In the genomic region with DNA sequence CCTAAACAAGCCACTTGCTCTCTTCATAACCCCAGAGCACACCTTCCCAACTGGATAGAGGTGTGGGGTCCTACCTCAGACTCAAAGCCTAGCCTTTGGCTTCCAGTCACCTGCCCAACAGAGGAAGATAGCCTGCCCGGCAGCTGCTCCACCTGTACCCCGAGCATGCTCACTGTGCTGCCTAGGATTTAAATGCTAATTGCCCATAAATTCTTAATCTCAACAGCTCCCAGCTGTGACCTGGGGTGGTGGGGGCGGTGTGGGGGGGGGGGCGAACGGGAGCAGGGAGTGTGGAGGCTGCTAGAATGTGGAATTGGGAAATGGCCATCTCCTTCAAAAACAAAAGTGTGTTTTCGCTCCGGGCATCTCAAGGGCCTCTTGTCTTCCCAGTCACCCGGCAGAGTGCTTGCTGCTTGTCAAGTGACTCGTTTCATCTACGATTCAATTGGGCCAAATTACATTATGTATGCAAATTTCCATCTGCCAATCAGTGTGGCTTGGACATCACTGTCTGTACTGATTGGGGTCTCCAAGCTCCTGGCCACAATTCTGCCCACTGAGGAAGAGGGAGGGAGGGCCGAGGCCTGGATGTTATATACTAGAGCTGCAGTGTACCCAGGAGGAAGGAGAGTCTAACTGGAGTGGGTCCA, we compare ENCODE assay signal across 15 mouse cellular contexts.
DNase-seq lines count a peak whose midpoint lies in the region; ATAC-seq lines count a peak whose summit lies in the region.
"Had no signal": no experiment of that assay in that cellular context is flagged by ENCODE, and none has a peak within 500 bp of the region (broad histone marks: within the 10 kb centered on the region; RNA-seq: fewer than 3 reads in every experiment).

No protein-coding gene starts in this region.

- DNase-seq in heart, adult 11 months: peak; percentile 84
- DNase-seq in heart, postnatal 14 days: no peak
- peak; percentile 77 for DNase-seq in lung, postnatal 25 days (ENCODE audit: low spot score)
- DNase-seq in retina, embryonic 14.5 days (ENCODE audit: low spot score): peak; percentile 48
- no peak for DNase-seq in spleen, postnatal 4 days (ENCODE audit: low spot score in 2 of 2)
- no peak for DNase-seq in cerebellum, adult 18-20 months
- no peak for DNase-seq in heart, adult 18-20 months
- DNase-seq: adrenal gland, adult 2 months; cerebellum, adult 2 months; right cerebral cortex, adult 18-20 months had no signal

- no peak overlapping the region for H3K9ac ChIP-seq in hindbrain, embryonic 13.5 days
- H3K9ac ChIP-seq: stomach, embryonic 15.5 days had no signal

- peaks cover 48% of the 10 kb centered on the region for H3K4me1 ChIP-seq in hindbrain, embryonic 13.5 days (replicated peaks)

- H3K27ac ChIP-seq in hindbrain, embryonic 13.5 days: peak overlapping the region; percentile 44
- H3K27ac ChIP-seq: heart, embryonic 10.5 days; stomach, embryonic 15.5 days had no signal

- no peak overlapping the region for H3K4me2 ChIP-seq in hindbrain, embryonic 13.5 days
- H3K4me2 ChIP-seq: liver, embryonic 11.5 days; stomach, embryonic 15.5 days had no signal

- H3K9me3 ChIP-seq in hindbrain, embryonic 13.5 days: no peaks in the 10 kb centered on the region
- H3K9me3 ChIP-seq: heart, embryonic 10.5 days; stomach, embryonic 15.5 days had no signal

- H3K27me3 ChIP-seq in hindbrain, embryonic 13.5 days: peaks cover 5% of the 10 kb centered on the region; the same call in 1 of the 2 replicates
- H3K27me3 ChIP-seq: stomach, embryonic 15.5 days had no signal

- ATAC-seq in hindbrain, embryonic 13.5 days (ENCODE audit: low FRiP score): peak; percentile 79
- ATAC-seq: inflammation-experienced regulatory T-cells, adult 6 months had no signal

- no peaks in the 10 kb centered on the region for H3K36me3 ChIP-seq in hindbrain, embryonic 13.5 days
- H3K36me3 ChIP-seq: heart, embryonic 10.5 days; stomach, embryonic 15.5 days had no signal

- 24% methylated on average over 11 of the region's 11 CpGs for WGBS in hindbrain, embryonic 13.5 days

- intact Hi-C loops in heart, postnatal 14 days (cut with DNase I): no loop called here

- H3K4me3 ChIP-seq in hindbrain, embryonic 13.5 days: no peak overlapping the region
- H3K4me3 ChIP-seq: heart, embryonic 10.5 days; stomach, embryonic 15.5 days had no signal

Comparison
In these comparisons a context has a peak if more than half of its experiments do, and no peak if none do; other contexts are left out.
1. DNase-seq: peak in heart, adult 11 months (single experiment), lung, postnatal 25 days (single experiment) and retina, embryonic 14.5 days (single experiment); none in heart, postnatal 14 days (0 of 2), spleen, postnatal 4 days (0 of 2), cerebellum, adult 18-20 months (0 of 2) and heart, adult 18-20 months (0 of 2).